Mouse (Mus musculus) myocyte (in vitro differentiated cells): ENCODE results near the gene Arhgap15.

Experiments used
- CEBPB ChIP-seq: IDR thresholded peaks from 2 replicates; pipeline ENCODE4 v1.6.1; 2011; ENCODE audit warnings: mild to moderate bottlenecking, moderate library complexity; ENCODE audit not compliant: poor library complexity, insufficient read depth, severe bottlenecking
- E2F4 ChIP-seq: IDR thresholded peaks from one replicate; pipeline ENCODE4 v1.6.1; 2011; ENCODE audit warnings: mild to moderate bottlenecking, control low read depth, moderate library complexity; ENCODE audit not compliant: insufficient read depth
- MYOD1 ChIP-seq, 3 experiments: IDR thresholded peaks; one replicate each; pipeline ENCODE4 v1.6.1; 2011; ENCODE audit warnings: control low read depth in 2 of 3, low read depth in 2 of 3, mild to moderate bottlenecking in 2 of 3, moderate library complexity in 1 of 3; ENCODE audit not compliant: insufficient read length in 2 of 3, control insufficient read depth in 1 of 3
- POLR2A ChIP-seq: IDR thresholded peaks from one replicate; pipeline ENCODE4 v1.6.1; 2011; ENCODE audit warnings: low read depth, mild to moderate bottlenecking, control low read depth, moderate library complexity; ENCODE audit not compliant: insufficient read length
- POLR2AphosphoS2 ChIP-seq: IDR thresholded peaks from one replicate; pipeline ENCODE4 v1.6.1; 2011; ENCODE audit warnings: low read depth, control low read depth; ENCODE audit not compliant: insufficient read length
- TCF12 ChIP-seq: IDR thresholded peaks from one replicate; pipeline ENCODE4 v1.6.1; 2011; ENCODE audit warnings: mild to moderate bottlenecking, control low read depth; ENCODE audit not compliant: poor library complexity, insufficient read depth, severe bottlenecking
- TCF3 ChIP-seq: IDR thresholded peaks from one replicate; pipeline ENCODE4 v1.6.1; 2011; ENCODE audit warnings: low read depth, control low read depth; ENCODE audit not compliant: insufficient read length
- USF1 ChIP-seq: IDR thresholded peaks from one replicate; pipeline ENCODE4 v1.6.1; 2011; ENCODE audit warnings: low read depth, mild to moderate bottlenecking, control low read depth, moderate library complexity

DNA sequence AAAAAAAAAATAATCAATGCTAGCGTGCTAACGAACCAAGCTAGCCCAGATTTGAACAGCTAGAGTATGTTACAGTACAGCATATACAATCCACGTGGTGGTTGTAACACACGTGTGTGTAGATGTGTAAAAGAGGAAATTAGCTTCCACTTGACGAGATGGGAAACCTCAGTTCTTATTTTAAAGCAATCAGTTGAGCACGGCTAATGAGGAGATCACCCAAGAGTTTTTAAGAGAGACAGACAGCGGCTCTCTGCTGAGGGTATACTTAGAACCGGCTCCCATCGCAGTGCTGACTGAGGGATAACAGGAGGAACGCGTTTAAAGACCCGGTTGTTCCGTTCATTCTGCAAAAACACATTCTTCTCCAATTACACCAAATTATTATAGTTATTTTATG is 524.0 kb downstream of the Arhgap15 start:
- TF ChIP-seq POLR2A (no peak), USF1 (no peak), POLR2AphosphoS2 (no peak), TCF3 (no peak), E2F4 (no peak), TCF12 (no peak), MYOD1 (IDR thresholded peaks at IDR 0.05; ENCODE audit: control insufficient read depth in 1 of 3, insufficient read length in 2 of 3, low read depth in 2 of 3) (no peak), CEBPB (no peak)
